Mouse (Mus musculus): Measurements from ENCODE around the gene Hmgcll1. TPM values are rescaled to one million over a fixed set of nuclear protein-coding genes. Genes with fewer than 3 reads are reported as not detected.
"Not testable (repeated sequence)": the region's sequence is repeated elsewhere in the genome, so short reads cannot be mapped to it uniquely, and the experiment has no call there.

Hmgcll1 gene
- total RNA-seq, 2 experiments from 2014 or later: 0.56 to 0.70 TPM

DNA sequence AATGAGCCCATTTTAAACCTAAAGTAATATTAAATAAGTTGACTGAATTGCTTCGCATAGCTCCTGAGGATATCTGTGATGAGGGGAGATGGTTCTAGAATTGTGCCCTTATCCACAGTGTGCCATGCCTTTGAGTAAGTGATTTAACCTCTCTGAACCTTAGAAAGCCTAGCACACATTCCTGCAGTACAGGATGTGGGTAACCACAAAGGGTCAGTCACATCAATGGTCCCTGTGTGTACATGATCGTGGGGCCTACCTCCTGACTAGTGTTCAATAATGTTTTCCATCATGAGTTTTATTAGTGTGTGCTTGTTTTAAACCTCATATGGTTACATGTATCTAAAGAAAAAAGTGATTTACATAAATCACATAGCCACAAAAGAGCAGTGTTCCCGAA, 46.3 kb downstream of the Hmgcll1 start:
- no peak for DNase-seq

DNA sequence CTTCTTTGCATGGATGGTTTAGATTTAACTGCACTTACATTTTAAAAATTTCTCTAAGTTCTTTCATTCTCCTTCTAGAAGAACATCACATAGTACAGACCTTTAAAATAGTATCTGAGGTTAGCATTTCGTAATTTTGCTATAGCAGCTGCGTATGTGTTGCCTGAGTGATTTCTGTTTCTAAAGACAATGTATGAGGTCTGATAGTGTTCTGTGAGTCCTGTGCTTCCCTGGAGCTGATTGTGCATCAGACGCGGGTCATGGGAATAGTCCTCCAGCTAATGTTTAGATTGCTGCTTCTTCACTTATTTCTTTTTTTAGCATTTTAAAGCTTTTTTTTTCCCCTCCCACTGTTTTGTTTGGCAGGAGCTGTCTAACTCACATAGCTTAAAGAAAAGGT, 46.8 kb downstream of the Hmgcll1 start:
- no peak for DNase-seq

DNA sequence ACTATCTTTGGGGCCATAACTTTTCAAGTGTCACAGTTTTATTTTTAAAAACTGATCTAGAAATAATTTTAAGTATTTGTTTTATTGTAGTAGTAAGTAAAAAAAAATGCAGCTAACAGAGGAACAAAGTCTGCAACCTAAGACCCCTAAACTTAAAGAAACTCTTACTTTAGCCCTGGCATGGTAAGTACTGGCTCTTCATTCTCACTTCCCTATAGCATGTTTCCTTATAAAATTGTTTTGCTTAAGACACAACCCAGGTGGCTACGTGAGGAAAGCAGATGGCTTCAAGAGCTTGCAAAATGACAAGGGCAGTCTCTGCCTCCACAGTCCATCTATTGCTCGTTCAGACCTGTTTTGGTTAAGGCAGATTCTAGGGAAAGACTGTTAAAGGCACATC, 49.5 kb downstream of the Hmgcll1 start:
- no peak for DNase-seq

DNA sequence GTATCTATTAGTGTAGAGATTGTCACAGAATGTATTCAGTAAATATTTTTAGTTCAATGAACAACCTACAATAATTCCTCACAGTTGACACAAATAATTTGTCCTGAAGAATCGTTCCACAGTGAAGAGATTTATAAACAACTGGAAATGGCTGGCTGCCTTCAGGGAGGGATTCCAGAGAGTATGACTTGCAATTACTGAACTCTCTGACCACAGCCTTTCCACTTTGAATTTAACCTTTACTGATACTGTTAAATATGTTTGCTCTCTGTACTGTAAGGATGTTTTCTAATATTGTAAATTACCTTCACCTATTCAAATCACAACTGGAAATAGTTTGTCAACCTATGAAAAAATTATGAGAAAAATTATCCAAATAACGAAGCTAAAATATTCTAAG, 76.9 kb downstream of the Hmgcll1 start:
- peak; percentile 18 for DNase-seq

DNA sequence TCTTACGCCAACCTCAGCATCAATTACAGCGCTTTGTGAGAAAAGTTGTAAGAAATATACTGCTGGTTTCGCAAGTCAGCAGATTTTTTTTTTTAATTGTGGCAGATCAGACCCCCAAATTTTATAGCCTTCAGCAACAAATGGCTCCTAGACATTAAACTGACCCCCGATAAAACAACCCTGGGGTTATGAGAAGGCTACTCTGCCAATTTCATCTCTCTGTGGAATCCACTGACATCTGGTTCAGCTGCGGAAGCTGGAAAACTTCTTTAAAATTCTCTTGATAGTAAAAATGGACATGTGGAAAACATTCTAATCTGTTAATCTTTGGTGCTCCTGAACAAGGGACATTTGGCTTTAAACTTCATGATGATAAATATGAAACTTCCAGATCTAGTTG, 82.6 kb downstream of the Hmgcll1 start:
- no peak for DNase-seq

DNA sequence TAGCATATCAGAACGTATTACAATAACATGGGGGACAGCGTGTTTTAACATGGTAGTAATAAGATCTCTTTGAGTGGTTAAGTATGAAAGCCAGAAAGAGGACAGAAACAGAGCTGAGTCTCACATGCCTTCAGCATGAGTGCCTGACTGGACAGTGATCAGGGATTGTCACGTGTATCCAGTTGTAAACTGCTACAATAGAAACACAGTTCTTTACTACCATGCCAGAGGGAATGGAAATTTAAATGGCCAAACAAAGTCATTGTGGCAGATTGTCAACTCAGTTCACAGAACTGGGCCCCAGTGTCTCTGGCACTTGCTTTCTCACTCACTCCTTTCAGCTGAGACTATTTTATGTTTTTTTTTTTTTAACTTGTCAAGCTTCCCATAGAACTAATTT, 85.3 kb downstream of the Hmgcll1 start:
- DNase-seq: no peak

DNA sequence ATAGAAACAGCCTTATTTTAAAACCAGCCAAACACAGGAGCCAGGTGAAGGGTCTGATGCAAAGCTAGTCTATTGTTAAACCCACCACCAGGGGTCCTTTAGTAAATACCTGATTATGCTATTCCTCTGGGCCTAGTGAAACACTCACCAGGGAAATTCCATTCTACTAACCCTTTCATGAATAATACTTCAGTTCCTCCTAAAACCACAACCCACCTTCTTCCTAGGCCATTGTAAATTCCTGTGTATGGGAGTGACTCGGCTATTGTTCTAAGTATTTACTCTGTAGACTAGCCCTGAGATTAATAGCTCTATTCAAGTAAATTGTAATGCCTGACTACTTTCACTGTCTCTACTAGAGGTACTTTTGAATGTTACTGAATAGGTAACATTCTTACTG, 89.8 kb downstream of the Hmgcll1 start:
- not testable (repeated sequence) for DNase-seq

DNA sequence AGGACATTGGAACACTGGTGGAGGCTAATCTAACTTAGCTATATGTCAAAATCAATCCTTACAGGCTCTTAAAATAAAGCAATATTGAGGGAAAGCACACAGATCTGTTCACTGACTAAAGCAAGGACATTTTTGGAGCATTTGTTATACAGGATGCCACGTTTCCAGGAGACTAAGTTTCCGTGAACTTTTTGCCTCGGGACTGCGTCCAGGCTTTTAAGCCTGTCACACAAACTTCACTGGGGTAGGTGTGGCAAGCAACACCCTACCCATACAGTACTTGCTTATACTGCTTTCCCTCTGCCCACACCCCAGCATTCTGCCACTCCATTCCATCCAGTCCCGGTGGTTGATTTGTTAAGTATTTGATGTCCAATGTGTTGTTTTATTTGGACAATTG, 90.2 kb downstream of the Hmgcll1 start:
- no peak for DNase-seq

DNA sequence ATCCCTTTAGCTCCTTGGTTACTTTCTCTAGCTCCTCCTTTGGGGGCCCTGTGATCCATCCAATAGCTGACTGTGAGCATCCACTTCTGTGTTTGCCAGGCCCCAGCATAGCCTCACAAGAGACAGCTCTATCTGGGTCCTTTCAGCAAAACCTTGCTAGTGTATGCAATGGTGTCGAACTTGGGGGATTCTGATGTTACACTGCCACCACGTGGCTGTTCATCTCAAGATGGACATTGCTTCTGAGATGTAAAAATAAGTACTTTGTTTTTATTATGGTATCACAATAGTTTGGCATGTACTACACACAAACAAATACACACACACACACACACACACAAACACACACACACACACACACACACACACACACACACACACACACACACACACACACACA, 108.2 kb downstream of the Hmgcll1 start:
- peak; percentile 44 for DNase-seq

DNA sequence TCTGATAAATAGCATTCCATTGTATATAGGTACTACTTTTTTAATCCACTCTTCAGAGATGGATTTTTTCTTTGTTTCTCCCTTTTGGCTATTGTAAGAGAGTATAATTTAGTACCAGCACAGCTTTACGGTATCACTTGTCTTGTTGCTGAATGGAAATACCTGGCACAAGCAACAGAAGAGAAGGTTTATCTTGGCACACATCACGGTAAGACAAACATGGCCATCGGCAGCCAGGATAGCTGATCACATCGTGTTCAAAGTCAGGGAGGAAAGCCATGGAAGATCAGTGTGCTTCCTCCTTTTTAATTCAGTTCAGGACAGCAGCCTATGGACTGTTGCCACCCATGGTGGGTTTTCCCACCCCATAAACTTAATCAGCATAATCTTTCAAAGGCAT, 109.6 kb downstream of the Hmgcll1 start:
- no peak for DNase-seq

DNA sequence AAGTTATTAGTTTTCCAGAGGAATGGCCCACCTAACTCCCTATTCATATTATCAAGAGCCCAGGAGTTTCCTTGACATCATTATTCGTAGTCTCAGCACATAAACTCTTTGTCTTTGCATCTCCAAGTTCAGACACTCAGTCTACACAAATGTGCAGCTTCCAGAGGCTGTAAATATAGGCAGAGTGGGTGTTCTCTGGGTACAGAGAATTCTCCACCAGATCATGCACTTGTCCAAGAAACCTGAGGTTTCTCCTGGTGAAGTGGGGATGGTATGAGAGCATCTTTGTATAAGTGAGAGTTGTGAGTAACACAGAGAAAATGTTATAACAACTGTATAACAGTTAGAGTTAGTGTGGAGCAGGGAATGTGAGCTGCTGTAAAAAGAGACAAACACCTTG, 114.7 kb downstream of the Hmgcll1 start:
- no peak for DNase-seq

DNA sequence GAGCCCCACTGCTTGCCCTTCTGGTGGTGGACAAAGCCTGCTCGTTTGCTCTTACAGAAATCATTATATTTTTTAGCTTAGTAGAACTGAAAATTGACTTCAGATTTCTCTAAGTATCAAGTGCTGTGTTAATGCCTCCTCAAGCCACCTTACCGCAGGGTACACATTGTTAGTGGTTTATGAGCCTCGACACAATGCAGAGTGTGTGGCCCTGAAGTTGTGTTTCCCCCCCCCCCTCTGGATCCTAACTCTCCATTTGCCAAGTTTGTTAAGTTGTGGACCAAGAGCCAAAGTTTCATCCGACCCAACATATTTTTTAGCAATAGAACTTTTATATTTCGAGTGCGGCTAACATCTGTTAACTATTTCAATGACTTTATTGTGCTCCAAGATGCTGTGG, 119.4 kb downstream of the Hmgcll1 start:
- no peak for DNase-seq

DNA sequence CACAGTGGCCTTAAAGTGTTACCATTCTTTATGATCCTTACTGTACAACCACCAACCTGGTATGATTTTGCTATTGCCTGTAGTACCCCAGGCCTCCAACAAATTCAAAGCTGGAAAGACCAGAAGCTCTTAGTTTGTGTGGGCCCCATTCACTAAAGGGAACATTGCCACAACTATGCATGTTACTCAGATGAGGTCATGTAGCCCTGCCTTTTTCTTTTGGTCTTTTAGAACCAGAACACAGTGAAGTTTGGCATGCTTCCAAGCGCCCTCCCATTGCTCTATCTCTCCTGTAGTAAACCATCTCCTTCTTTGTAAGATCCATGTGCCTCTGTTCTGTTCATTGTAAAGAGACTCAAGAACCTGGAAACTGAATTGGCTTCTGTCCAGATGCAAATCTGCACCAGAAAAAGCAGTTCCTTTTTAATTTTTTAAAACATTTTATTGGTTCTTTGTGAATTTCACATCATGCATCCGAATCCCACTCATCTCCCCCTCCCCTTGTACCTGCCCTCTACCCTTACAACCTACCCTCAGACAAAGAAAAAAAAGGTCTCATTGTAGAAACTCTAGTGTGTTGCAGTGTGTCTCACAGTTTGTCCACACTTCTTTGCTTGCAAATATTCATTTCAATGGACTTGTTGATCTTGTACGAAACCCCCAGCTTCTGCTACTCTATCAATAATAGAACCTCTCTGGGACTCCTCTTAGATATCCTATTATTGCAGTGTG, 123.9 kb downstream of the Hmgcll1 start:
- DNase-seq: peak; percentile 31

DNA sequence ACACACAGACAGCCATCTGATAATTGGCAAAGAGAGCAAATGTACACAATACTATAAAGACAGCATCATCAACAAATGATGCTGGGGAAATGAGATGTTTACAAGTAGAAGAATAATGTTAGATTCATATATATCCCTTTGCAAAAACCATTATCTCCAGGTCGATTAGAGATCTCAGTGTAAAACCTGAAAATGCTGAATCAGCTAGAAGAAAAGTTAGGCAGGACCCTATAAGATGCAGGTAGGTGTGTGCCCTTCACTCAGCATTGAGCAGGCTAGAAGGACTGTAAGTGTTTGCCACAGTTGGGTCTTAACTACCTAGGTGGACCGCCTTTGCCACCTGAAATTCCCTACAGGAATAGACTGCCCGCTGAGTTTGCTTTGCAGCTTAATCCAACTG, 130.9 kb downstream of the Hmgcll1 start:
- DNase-seq: no peak

DNA sequence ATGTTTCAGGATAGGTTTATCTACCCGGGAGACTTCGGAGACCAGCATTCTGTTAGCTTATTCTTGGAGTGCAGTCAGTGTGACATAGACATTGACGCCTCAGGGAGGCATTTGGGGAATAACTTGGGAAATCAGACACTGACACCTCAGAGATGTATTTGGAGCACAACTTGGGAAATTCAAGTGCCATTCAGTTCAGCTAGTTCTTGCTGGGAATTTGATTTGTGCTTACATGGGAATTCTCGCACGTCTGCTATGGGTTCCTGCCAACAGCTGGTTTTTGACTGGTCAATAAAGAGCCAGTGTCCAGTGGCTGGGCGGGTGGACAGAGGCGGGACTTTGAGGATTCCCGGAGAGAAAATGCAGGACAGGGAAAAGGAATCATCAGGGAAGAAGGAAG, 147.8 kb downstream of the Hmgcll1 start:
- DNase-seq: no peak

DNA sequence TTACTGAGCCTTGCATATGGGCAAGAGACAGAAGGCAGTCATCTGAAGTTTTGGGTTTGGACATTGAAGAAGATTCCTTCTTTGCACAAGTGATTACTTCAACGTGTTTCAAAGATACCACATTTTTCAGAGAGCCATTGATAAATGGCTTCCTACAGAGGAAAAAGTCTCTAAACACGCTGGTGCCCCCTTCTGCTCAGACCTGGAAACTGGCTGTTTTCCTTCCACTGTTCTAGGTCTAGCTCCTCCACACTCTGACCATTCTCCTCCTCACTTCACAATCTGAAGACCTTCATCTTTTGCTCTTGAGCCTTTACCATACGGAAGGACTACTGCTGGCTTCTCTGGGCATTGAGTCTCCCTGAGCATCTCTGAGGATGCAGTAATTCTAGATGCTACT, 153.7 kb downstream of the Hmgcll1 start:
- DNase-seq: peak; percentile 14

DNA sequence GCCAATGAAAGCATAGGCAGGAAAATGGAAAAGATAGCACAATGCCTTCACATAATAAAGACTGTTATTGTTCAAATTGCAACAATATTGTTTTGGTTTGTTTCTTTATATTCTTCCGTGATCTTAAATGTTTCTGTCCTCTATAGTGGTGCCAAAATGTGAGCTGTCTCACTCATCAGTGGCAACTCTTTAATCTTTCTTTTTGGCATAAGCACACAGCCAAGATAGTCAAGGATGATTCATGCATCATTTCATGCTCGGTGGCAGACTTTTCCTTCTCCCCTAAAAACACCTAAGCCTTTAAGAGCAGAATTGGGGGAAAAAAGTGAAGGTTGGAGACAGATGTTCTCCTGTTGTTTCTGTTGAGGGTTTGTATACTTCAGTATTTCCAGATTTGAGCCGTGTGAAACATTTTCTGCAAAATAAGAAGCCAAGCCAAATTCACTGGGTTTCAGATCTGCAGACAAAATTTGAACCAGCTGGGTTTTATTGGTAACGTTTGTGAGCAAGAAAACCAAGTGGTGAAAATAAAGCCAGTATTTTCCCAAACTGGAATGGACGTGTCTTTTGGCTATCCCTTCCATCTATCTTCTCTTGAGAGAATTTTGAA, 158.1 kb downstream of the Hmgcll1 start:
- no peak for DNase-seq

DNA sequence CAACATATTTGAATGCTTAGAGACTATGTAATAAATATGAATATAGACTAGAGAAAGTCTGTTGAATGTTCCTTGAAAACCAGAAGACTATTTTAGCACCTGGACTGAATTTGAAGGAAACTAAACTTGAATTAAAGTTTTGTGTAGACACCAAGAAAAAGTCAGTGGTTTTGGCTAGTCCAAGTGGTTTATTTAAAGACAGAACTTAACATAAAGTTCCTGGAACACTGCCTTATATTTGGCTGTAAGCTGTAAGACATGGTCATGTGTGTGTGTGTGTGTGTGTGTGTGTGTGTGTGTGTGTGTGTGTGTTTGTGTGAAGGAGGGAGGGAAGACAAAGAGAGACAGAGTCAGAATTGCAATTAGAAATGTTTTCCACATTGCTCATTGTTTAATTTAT, 164.6 kb downstream of the Hmgcll1 start:
- no peak for DNase-seq

Other genes with a start within 250 kb of the Hmgcll1 start
- 1 to 10 TPM; 3.8 to 5.3 TPM for gene Bmp5, start 239.5 kb upstream of the Hmgcll1 start, total RNA-seq (2021)
- gene Gfral, start 198.8 kb downstream of the Hmgcll1 start, total RNA-seq (2021): not detected